Mouse (Mus musculus): ENCODE measurements around the gene Tmem265.

DNA sequence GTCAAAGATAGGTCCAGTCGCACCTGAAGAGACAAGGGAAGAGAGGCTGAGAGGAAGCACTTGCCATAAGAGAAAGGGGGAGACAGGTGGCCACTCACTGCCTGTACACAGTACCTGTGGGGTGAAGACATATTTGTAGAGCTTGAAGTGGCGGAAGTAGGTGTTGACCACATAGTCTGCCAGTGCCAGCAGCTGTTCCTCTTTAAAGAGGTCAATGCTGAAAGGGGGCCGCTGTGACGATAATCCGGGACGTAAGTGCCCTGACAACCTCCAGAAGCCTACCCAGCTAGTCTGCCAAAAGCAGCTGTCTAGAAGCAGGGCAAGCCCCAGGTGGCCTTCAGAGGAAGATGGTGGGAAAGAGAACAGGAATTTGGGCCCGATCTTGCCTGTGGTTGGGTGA is 23.8 kb downstream of the Tmem265 start:
- TF ChIP-seq POLR2A (IDR thresholded peaks at IDR 0.05; ENCODE audit: low read depth, low read length) (no peak), CTCF (conservative IDR thresholded peaks at IDR 0.05; ENCODE audit: insufficient read depth, insufficient read length, low read depth, low read length) (no peak)
